Mouse (Mus musculus) midbrain, embryonic 12.5 days (tissue): ENCODE data around the gene Ttc9b. TPM values are rescaled to one million over a fixed set of nuclear protein-coding genes. Genes with fewer than 3 reads are reported as not detected.

Experiments used
- ATAC-seq: fragments of 200-750 bp; cut with Nextera tagmentation; 2 replicates; pipeline ENCODE4 v1.8.0; 2017; ENCODE audit warnings: low read depth, moderate TSS enrichment, moderate library complexity; ENCODE audit not compliant: low FRiP score
- H3K27ac ChIP-seq: fragments of 300-500 bp; sonication (generic); replicated peaks from 2 replicates; pipeline ENCODE4 v1.5.1; 2016; ENCODE audit warnings: mild to moderate bottlenecking
- H3K27me3 ChIP-seq: fragments of 300-500 bp; sonication (generic); 2 replicates; pipeline ENCODE4 v1.6.1; 2016; ENCODE audit warnings: mild to moderate bottlenecking
- H3K36me3 ChIP-seq: fragments of 300-500 bp; sonication (generic); 2 replicates; pipeline ENCODE4 v1.6.1; 2016
- H3K4me1 ChIP-seq: fragments of 300-500 bp; sonication (generic); 2 replicates; pipeline ENCODE4 v1.6.1; 2016
- H3K4me2 ChIP-seq: fragments of 300-500 bp; sonication (generic); replicated peaks from 2 replicates; pipeline ENCODE4 v1.6.1; 2016; ENCODE audit warnings: mild to moderate bottlenecking, moderate library complexity
- H3K4me3 ChIP-seq: fragments of 300-500 bp; sonication (generic); 2 replicates; pipeline ENCODE4 v1.5.1; 2016; ENCODE audit warnings: mild to moderate bottlenecking
- H3K9ac ChIP-seq: fragments of 300-500 bp; sonication (generic); replicated peaks from 2 replicates; pipeline ENCODE4 v1.6.1; 2016; ENCODE audit warnings: mild to moderate bottlenecking, moderate library complexity
- H3K9me3 ChIP-seq: fragments of 300-500 bp; sonication (generic); 2 replicates; pipeline ENCODE4 v1.6.1; 2016; ENCODE audit warnings: mild to moderate bottlenecking
- WGBS: fragments of 180-500 bp; shearing (Covaris S2); methylation state at CpG from one replicate; pipeline ENCODE4 v1.1.7; 2016; 5-methylcytosine and 5-hydroxymethylcytosine counted together
- polyA plus RNA-seq: library from polyadenylated mRNA; unstranded; fragments of >200 nt; fragmentation: Nextera tagmentation; extraction: Ambion mirVana; gene quantifications from 2 replicates; pipeline ENCODE4 v1.2.1, GENCODE M21; 2016

The Ttc9b gene
- polyA plus RNA-seq, 1 experiment from 2014 or later = 18.1 TPM

GRCm38 (mm10) chr7:27696711-27697110, 43.0 kb downstream of the Ttc9b start:
- no peak overlapping the region for H3K4me2 ChIP-seq
- ATAC-seq = no peak
- no peak overlapping the region for H3K27ac ChIP-seq
- H3K9ac ChIP-seq = no peak overlapping the region
- no peak overlapping the region for H3K4me3 ChIP-seq
- WGBS = 23% methylated on average over 3 of the region's 3 CpGs
- no peaks in the 10 kb centered on the region for H3K27me3 ChIP-seq
- H3K9me3 ChIP-seq = no peaks in the 10 kb centered on the region
- no peaks in the 10 kb centered on the region for H3K4me1 ChIP-seq
- H3K36me3 ChIP-seq = peaks cover 27% of the 10 kb centered on the region

Other genes starting within 250 kb of the Ttc9b start
- gene Sptbn4, start 206.2 kb upstream of the Ttc9b start, polyA plus RNA-seq = 0.67 and 0.78 TPM in 2 replicates
- gene Blvrb, start 205.9 kb upstream of the Ttc9b start, polyA plus RNA-seq = 23.1 and 31.0 TPM in 2 replicates
- 16.5 and 18.7 TPM in 2 replicates for gene Sertad3, start 180.1 kb upstream of the Ttc9b start, polyA plus RNA-seq
- 11.6 and 14.4 TPM in 2 replicates for gene Sertad1, start 167.0 kb upstream of the Ttc9b start, polyA plus RNA-seq
- 2.5 and 3.1 TPM in 2 replicates for gene Prx, start 154.6 kb upstream of the Ttc9b start, polyA plus RNA-seq
- 0.38 and 0.45 TPM in 2 replicates for gene Hipk4, start 130.6 kb upstream of the Ttc9b start, polyA plus RNA-seq
- gene Pld3, start 100.7 kb upstream of the Ttc9b start, polyA plus RNA-seq = 69.9 and 71.6 TPM in 2 replicates
- gene 2310022A10Rik, start 100.7 kb upstream of the Ttc9b start, polyA plus RNA-seq = 37.2 and 37.4 TPM in 2 replicates
- gene Akt2, start 62.4 kb upstream of the Ttc9b start, polyA plus RNA-seq = 79.6 and 90.9 TPM in 2 replicates
- gene Map3k10, start 20.7 kb downstream of the Ttc9b start, polyA plus RNA-seq = 17.9 and 18.9 TPM in 2 replicates
- 9.3 and 9.9 TPM in 2 replicates for gene Zfp607b, start 35.4 kb downstream of the Ttc9b start, polyA plus RNA-seq
- gene Zfp60, start 77.5 kb downstream of the Ttc9b start, polyA plus RNA-seq = 102 and 112 TPM in 2 replicates
- gene Zfp626, start 153.3 kb downstream of the Ttc9b start, polyA plus RNA-seq = 2.5 and 2.6 TPM in 2 replicates
- 10.7 and 12.0 TPM in 2 replicates for gene Zfp59, start 184.7 kb downstream of the Ttc9b start, polyA plus RNA-seq
- 2.8 and 3.1 TPM in 2 replicates for gene Zfp607a, start 203.6 kb downstream of the Ttc9b start, polyA plus RNA-seq